Mouse (Mus musculus) heart, embryonic 10.5 days (tissue): ENCODE measurements around the gene Itgb2l. TPM values are rescaled to one million over a fixed set of nuclear protein-coding genes. Genes with fewer than 3 reads are reported as not detected.
"Not testable (repeated sequence)": the region's sequence is repeated elsewhere in the genome, so short reads cannot be mapped to it uniquely, and the experiment has no call there.

Source experiments
- DNase-seq: peaks from one replicate; pipeline ENCODE4 v3.0.0-alpha.2; 2017; ENCODE audit warnings: low spot score
- H3K27ac ChIP-seq: fragments of 300-500 bp; sonication (generic); 2 replicates; pipeline ENCODE4 v1.5.1; 2016; ENCODE audit warnings: mild to moderate bottlenecking
- H3K27me3 ChIP-seq: fragments of 300-500 bp; sonication (generic); 2 replicates; pipeline ENCODE4 v1.6.1; 2016; ENCODE audit warnings: mild to moderate bottlenecking; ENCODE audit not compliant: poor library complexity, insufficient read depth, severe bottlenecking
- H3K36me3 ChIP-seq: fragments of 300-500 bp; sonication (generic); 2 replicates; pipeline ENCODE4 v1.6.1; 2016; ENCODE audit warnings: mild to moderate bottlenecking, moderate library complexity
- H3K4me1 ChIP-seq: fragments of 300-500 bp; sonication (generic); 2 replicates; pipeline ENCODE4 v1.6.1; 2016; ENCODE audit warnings: mild to moderate bottlenecking
- H3K4me3 ChIP-seq: fragments of 300-500 bp; sonication (generic); 2 replicates; pipeline ENCODE4 v1.5.1; 2016; ENCODE audit warnings: mild to moderate bottlenecking, moderate library complexity
- H3K9me3 ChIP-seq: fragments of 300-500 bp; sonication (generic); 2 replicates; pipeline ENCODE4 v1.6.1; 2016; ENCODE audit warnings: mild to moderate bottlenecking, moderate library complexity
- WGBS: fragments of 180-500 bp; shearing (Covaris S2); methylation state at CpG from one replicate; pipeline ENCODE4 v1.1.7; 2016; 5-methylcytosine and 5-hydroxymethylcytosine counted together
- polyA plus RNA-seq: library from polyadenylated mRNA; unstranded; fragments of >200 nt; fragmentation: Nextera tagmentation; extraction: Ambion mirVana; gene quantifications from 2 replicates; pipeline ENCODE4 v1.2.1, GENCODE M21; 2016

Gene Itgb2l
- polyA plus RNA-seq, 1 experiment from 2014 or later, result not detected

DNA sequence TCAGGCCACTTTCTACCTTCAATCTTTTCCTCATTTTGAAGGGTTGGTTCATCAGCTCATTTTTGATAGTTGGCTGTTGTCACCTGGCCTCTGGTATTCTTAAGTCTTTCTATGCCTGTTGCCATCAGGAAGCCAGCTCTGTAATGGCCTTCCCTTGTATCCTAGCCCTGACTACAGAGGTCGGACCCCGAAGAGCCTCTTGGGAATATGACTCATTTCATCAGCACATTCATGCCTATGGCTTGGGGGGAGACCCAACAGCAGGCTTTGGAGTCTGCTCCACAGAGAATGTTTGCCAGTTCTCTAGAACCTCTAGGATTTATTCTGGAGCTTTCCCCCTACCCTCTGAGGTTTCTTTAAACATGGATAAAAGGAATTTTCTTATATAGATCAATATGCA lies 15.9 kb upstream of the Itgb2l start:
- Histone ChIP-seq H3K27me3 (0 out of 2 replicates have a peak, but pooled peaks cover 9% of the 10 kb centered on the region), H3K36me3 (no peaks in the 10 kb centered on the region), H3K4me3 (no peak overlapping the region), H3K9me3 (no peaks in the 10 kb centered on the region), H3K27ac (no peak overlapping the region), H3K4me1 (no peaks in the 10 kb centered on the region)
- no peak for DNase-seq
- 87% methylated on average over 2 of the region's 2 CpGs for WGBS

- WGBS, result 75% methylated on average over 5 of the region's 5 CpGs
- H3K36me3 ChIP-seq, result no peaks in the 10 kb centered on the region
Measured at GRCm38 (mm10) chr16:96457612-96458011, 14.2 kb upstream of the Itgb2l start.

GRCm38 (mm10) chr16:96454086-96454485 lies 10.7 kb upstream of the Itgb2l start:
- no peaks in the 10 kb centered on the region for H3K27me3 ChIP-seq
- no peak for DNase-seq
- no peaks in the 10 kb centered on the region for H3K9me3 ChIP-seq
- H3K27ac ChIP-seq, result no peak overlapping the region
- 0 out of 2 replicates have a peak, but pooled peaks cover 5% of the 10 kb centered on the region for H3K4me1 ChIP-seq
- no peak overlapping the region for H3K4me3 ChIP-seq
- H3K36me3 ChIP-seq, result no peaks in the 10 kb centered on the region

More at GRCm38 (mm10) chr16:96457612-96458011, 14.2 kb upstream of the Itgb2l start:
- H3K27ac ChIP-seq, result no peak overlapping the region
- no peak for DNase-seq
- 0 out of 2 replicates have a peak, but pooled peaks cover 9% of the 10 kb centered on the region for H3K27me3 ChIP-seq
- no peaks in the 10 kb centered on the region for H3K4me1 ChIP-seq
- H3K4me3 ChIP-seq, result no peak overlapping the region
- H3K9me3 ChIP-seq, result no peaks in the 10 kb centered on the region

- 93% methylated on average over 16 of the region's 16 CpGs for WGBS
- not testable (repeated sequence) for H3K27ac ChIP-seq, H3K27me3 ChIP-seq
Measured at GRCm38 (mm10) chr16:96450871-96451270, 7.5 kb upstream of the Itgb2l start.

GRCm38 (mm10) chr16:96441826-96442225 lies 1.6 kb downstream of the Itgb2l start:
- DNase-seq, result no peak
- Histone ChIP-seq H3K27ac (no peak overlapping the region), H3K9me3 (no peaks in the 10 kb centered on the region), H3K4me1 (no peaks in the 10 kb centered on the region), H3K27me3 (no peaks in the 10 kb centered on the region), H3K36me3 (no peaks in the 10 kb centered on the region), H3K4me3 (no peak overlapping the region)
- WGBS, result 93% methylated on average over 3 of the region's 3 CpGs

More at GRCm38 (mm10) chr16:96450871-96451270, 7.5 kb upstream of the Itgb2l start:
- not testable (repeated sequence) for H3K9me3 ChIP-seq, H3K4me3 ChIP-seq, H3K4me1 ChIP-seq, H3K36me3 ChIP-seq, DNase-seq

DNA sequence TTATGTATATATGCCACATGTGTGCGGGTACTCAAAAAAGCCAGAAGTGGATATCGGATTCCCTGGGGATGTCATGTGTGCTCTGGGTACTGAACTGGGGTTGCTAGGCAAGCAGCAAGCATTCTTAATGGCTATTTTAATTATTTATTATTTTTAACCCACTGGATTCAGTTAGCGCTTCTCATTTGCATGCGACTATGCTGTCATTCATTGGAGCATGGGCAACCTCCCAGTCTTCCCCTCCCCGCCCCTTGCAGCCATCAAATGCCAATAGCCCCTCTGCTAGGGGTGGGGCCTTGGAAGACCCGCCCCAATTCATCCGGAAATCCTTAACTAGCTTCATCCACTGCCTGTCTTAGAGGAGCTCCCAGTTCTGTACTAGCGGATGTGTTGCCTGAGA lies 2.5 kb downstream of the Itgb2l start:
- no peak overlapping the region for H3K4me3 ChIP-seq
- no peaks in the 10 kb centered on the region for H3K27me3 ChIP-seq
- 85% methylated on average over 8 of the region's 8 CpGs for WGBS
- no peaks in the 10 kb centered on the region for H3K36me3 ChIP-seq
- no peaks in the 10 kb centered on the region for H3K4me1 ChIP-seq
- no peaks in the 10 kb centered on the region for H3K9me3 ChIP-seq
- no peak for DNase-seq
- H3K27ac ChIP-seq, result no peak overlapping the region

DNA sequence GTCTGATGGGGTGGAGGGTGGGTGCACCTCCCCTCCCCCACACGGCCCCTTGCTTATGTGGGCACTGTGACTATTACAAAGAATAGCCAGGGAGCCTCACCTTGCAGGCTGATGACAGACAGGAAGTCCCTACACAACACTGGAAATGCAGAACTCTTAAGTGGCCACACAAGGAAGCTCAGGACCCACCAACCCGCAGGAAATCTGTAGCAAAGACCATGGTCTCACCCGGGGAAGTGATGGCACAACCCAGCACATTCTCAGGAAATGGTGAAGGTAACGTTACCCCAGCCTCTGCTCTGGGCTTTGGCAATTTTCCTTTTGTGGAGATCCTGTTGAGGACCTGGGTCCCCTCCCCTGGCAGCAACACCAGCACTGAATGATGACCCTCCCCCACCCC lies 3.7 kb downstream of the Itgb2l start:
- Histone ChIP-seq H3K27me3 (no peaks in the 10 kb centered on the region), H3K4me1 (no peaks in the 10 kb centered on the region), H3K27ac (0 out of 2 replicates have a peak overlapping the region, but pooled peaks have one; percentile 2), H3K4me3 (no peak overlapping the region), H3K36me3 (no peaks in the 10 kb centered on the region), H3K9me3 (no peaks in the 10 kb centered on the region)
- WGBS, result 62% methylated on average over 4 of the region's 4 CpGs
- DNase-seq, result no peak

DNA sequence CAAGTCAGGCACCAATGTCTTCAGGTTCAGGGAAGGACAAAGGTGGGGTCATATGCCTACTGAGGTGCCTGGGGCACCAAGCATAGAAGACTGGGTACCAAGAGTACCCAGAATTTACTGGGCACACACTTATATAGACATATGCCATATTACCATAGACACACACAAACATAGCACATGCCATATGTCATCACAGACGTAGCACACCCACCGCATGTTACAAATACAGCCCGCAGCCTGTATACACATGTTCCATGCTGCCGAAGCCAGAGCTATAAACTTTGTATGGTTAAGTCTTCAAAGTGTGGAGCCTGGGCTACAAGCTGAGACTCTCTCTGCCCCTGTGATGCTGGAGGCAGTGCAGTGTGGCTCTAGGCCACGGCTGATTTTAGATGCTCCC lies 4.5 kb downstream of the Itgb2l start:
- H3K9me3 ChIP-seq, result no peaks in the 10 kb centered on the region
- H3K36me3 ChIP-seq, result no peaks in the 10 kb centered on the region
- peaks cover 2% of the 10 kb centered on the region; the same call in 1 of the 2 replicates for H3K27me3 ChIP-seq
- WGBS, result 92% methylated on average over 5 of the region's 5 CpGs
- DNase-seq, result no peak
- no peaks in the 10 kb centered on the region for H3K4me1 ChIP-seq
- H3K27ac ChIP-seq, result no peak overlapping the region
- no peak overlapping the region for H3K4me3 ChIP-seq

DNA sequence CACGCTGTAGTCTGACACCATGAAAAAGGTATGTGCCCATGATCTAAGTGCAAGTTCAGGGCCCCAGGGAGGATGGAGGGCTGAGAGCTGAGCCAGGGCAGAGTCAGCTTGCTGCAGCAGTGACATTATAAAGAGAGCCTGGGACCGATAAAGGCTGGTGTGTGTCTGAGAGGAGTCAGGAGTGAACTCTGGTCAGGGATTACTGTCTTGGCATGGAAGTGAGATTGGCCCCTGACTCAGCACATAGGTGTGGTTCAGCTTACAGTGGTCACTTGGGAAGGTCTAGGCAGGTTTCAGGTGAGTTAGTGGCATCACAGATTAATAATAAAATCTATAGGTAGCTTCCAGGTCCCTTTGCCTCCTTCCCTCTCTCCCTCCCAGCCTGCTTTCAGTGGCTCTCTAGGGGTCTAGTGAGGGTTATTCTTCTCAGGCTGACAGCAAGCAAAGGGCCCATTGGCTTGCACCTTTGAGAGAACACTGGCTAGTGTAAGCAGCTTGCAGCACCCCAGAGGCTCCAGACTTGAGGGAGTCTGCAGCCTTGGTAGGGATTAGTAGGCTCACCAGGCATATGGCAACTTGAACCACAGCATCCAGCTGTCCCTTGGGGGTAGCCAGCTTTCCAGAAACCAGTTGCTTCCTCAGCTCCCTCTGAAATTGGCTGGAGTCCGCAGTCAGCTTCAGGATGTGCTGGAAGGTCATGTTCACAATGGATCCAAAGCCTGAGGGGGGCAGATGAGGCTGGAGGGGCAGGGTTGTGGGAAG lies 9.2 kb downstream of the Itgb2l start:
- DNase-seq, result no peak
- WGBS, result 71% methylated on average over 3 of the region's 3 CpGs

GRCm38 (mm10) chr16:96433266-96433665 lies 10.2 kb downstream of the Itgb2l start:
- Histone ChIP-seq H3K9me3 (no peaks in the 10 kb centered on the region), H3K27ac (no peak overlapping the region), H3K4me3 (no peak overlapping the region), H3K27me3 (peaks cover 17% of the 10 kb centered on the region; the same call in 1 of the 2 replicates), H3K4me1 (no peaks in the 10 kb centered on the region), H3K36me3 (no peaks in the 10 kb centered on the region)
- no peak for DNase-seq
- WGBS, result 75% methylated on average over 10 of the region's 10 CpGs

More for the DNA sequence above, 9.2 kb downstream of the Itgb2l start:
- no peak overlapping the region for H3K27ac ChIP-seq
- H3K9me3 ChIP-seq, result no peaks in the 10 kb centered on the region
- H3K27me3 ChIP-seq, result peaks cover 17% of the 10 kb centered on the region; the same call in 1 of the 2 replicates
- no peaks in the 10 kb centered on the region for H3K36me3 ChIP-seq
- no peak overlapping the region for H3K4me3 ChIP-seq
- H3K4me1 ChIP-seq, result no peaks in the 10 kb centered on the region

GRCm38 (mm10) chr16:96429046-96429445 lies 14.4 kb downstream of the Itgb2l start:
- H3K27ac ChIP-seq, result no peak overlapping the region
- H3K36me3 ChIP-seq, result no peaks in the 10 kb centered on the region
- DNase-seq, result no peak
- H3K4me3 ChIP-seq, result no peak overlapping the region
- no peaks in the 10 kb centered on the region for H3K4me1 ChIP-seq
- H3K27me3 ChIP-seq, result peaks cover 20% of the 10 kb centered on the region
- 52% methylated on average over 3 of the region's 3 CpGs for WGBS
- H3K9me3 ChIP-seq, result no peaks in the 10 kb centered on the region

- Histone ChIP-seq H3K4me1 (no peaks in the 10 kb centered on the region), H3K27ac (no peak overlapping the region), H3K9me3 (no peaks in the 10 kb centered on the region), H3K27me3 (peaks cover 8% of the 10 kb centered on the region), H3K4me3 (no peak overlapping the region), H3K36me3 (no peaks in the 10 kb centered on the region)
- WGBS, result 78% methylated on average over 7 of the region's 7 CpGs
- no peak for DNase-seq
Measured at GRCm38 (mm10) chr16:96426671-96427070, 16.7 kb downstream of the Itgb2l start.

DNA sequence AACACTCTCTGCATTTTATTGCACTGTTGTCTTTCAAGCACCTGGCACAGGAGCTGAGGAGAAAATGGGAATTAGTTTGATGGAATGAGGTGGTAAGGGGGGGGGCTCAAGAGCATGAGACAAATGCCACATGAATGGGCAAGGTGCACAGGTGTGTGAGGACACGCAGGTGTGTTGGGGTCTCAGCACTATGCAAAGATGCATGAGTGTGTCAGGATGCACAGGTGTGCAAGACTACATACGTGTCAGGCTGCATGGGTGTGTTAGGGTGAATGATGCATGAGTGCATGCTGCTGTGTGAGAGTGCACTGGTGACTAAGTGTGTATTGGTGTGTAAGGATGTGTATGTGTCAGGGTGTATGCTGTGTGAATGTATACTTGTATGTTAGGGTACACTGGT lies 18.4 kb downstream of the Itgb2l start:
- no peak for DNase-seq
- no peaks in the 10 kb centered on the region for H3K36me3 ChIP-seq
- peaks cover 4% of the 10 kb centered on the region for H3K27me3 ChIP-seq
- WGBS, result 84% methylated on average over 2 of the region's 2 CpGs
- H3K4me1 ChIP-seq, result no peaks in the 10 kb centered on the region
- H3K9me3 ChIP-seq, result no peaks in the 10 kb centered on the region
- no peak overlapping the region for H3K4me3 ChIP-seq
- H3K27ac ChIP-seq, result no peak overlapping the region
